Mouse (Mus musculus) heart, embryonic 14.5 days (tissue): ENCODE measurements around the gene Olfr1412. TPM values are rescaled to one million over a fixed set of nuclear protein-coding genes. Genes with fewer than 3 reads are reported as not detected.

Experiments used
- ATAC-seq: fragments of 200-750 bp; cut with Nextera tagmentation; 2 replicates; pipeline ENCODE4 v1.8.0; 2017; ENCODE audit warnings: low read depth, moderate TSS enrichment; ENCODE audit not compliant: insufficient number of reproducible peaks, insufficient read depth, low FRiP score
- H3K27ac ChIP-seq, 2 experiments: fragments of 200-500 bp in 1 of 2; fragments of 300-500 bp in 1 of 2; sonication (generic) in 1 of 2; replicated peaks in 1 of 2; 2 replicates each; pipeline ENCODE4 v1.5.1; 2012 to 2014; ENCODE audit warnings: low read depth in 2 of 2, low read length in 2 of 2, control low read depth in 1 of 2, mild to moderate bottlenecking in 1 of 2, mixed read lengths in 1 of 2; ENCODE audit not compliant: control insufficient read depth in 1 of 2, insufficient read depth in 1 of 2
- H3K27me3 ChIP-seq: fragments of 300-500 bp; sonication (generic); 2 replicates; pipeline ENCODE4 v1.6.1; 2014; ENCODE audit warnings: mild to moderate bottlenecking, low read length, control low read depth; ENCODE audit not compliant: control insufficient read depth, insufficient read depth
- H3K36me3 ChIP-seq: fragments of 300-500 bp; sonication (generic); 2 replicates; pipeline ENCODE4 v1.6.1; 2014; ENCODE audit warnings: mild to moderate bottlenecking, control low read depth, low read length, mixed read lengths; ENCODE audit not compliant: control insufficient read depth, insufficient read depth
- H3K4me1 ChIP-seq, 2 experiments: fragments of 200-500 bp in 1 of 2; fragments of 300-500 bp in 1 of 2; sonication (generic) in 1 of 2; 2 replicates each; pipeline ENCODE4 v1.6.1; 2012 to 2014; ENCODE audit warnings: low read length in 2 of 2, control low read depth in 1 of 2, mixed read lengths in 1 of 2; ENCODE audit not compliant: control insufficient read depth in 2 of 2, insufficient read depth in 2 of 2
- H3K4me2 ChIP-seq: fragments of 300-500 bp; sonication (generic); 2 replicates; pipeline ENCODE4 v1.6.1; 2014; ENCODE audit warnings: mild to moderate bottlenecking, low read length
- H3K4me3 ChIP-seq, 2 experiments: fragments of 200-500 bp in 1 of 2; fragments of 300-500 bp in 1 of 2; sonication (generic) in 1 of 2; 2 replicates each; pipeline ENCODE4 v1.5.1; 2012 to 2014; ENCODE audit warnings: low read length in 2 of 2, mild to moderate bottlenecking in 2 of 2, control low read depth in 1 of 2, low read depth in 1 of 2, moderate library complexity in 1 of 2; ENCODE audit not compliant: control insufficient read depth in 1 of 2, insufficient read depth in 1 of 2
- H3K9ac ChIP-seq: fragments of 300-500 bp; sonication (generic); 2 replicates; pipeline ENCODE4 v1.6.1; 2014; ENCODE audit warnings: mild to moderate bottlenecking, low read length
- H3K9me3 ChIP-seq: fragments of 300-500 bp; sonication (generic); 2 replicates; pipeline ENCODE4 v1.6.1; 2016; ENCODE audit warnings: low read length, control low read depth; ENCODE audit not compliant: control insufficient read depth
- WGBS: fragments of 180-500 bp; shearing (Covaris S2); extraction: QIAGEN DNeasy Blood & Tissue Kit; methylation state at CpG from one replicate; pipeline ENCODE4 v1.1.7; 2014; 5-methylcytosine and 5-hydroxymethylcytosine counted together
- polyA plus RNA-seq: library from polyadenylated mRNA; unstranded; fragments of >200 nt; fragmentation: Nextera tagmentation; extraction: Ambion mirVana; gene quantifications from 2 replicates; pipeline ENCODE4 v1.2.1, GENCODE M21; 2014

Olfr1412 gene
- polyA plus RNA-seq, 1 experiment from 2014 or later, result not detected

- H3K4me3 ChIP-seq, result no peak overlapping the region
- no peaks in the 10 kb centered on the region for H3K9me3 ChIP-seq
- no peaks in the 10 kb centered on the region; a peak in 1 of 4 replicates for H3K4me1 ChIP-seq
- H3K36me3 ChIP-seq, result peaks cover 16% of the 10 kb centered on the region
- WGBS, result 75% methylated on average over 5 of the region's 5 CpGs
- H3K9ac ChIP-seq, result no peak overlapping the region
- no peak overlapping the region for H3K4me2 ChIP-seq
- H3K27ac ChIP-seq, result no peak overlapping the region
- ATAC-seq, result no peak
- no peaks in the 10 kb centered on the region for H3K27me3 ChIP-seq
Measured at GRCm38 (mm10) chr1:92632196-92632595, 46.6 kb downstream of the Olfr1412 start.

GRCm38 (mm10) chr1:92632948-92633347, 47.4 kb downstream of the Olfr1412 start:
- H3K9ac ChIP-seq, result no peak overlapping the region
- no peaks in the 10 kb centered on the region; a peak in 1 of 4 replicates for H3K4me1 ChIP-seq
- 58% methylated on average over 6 of the region's 6 CpGs for WGBS
- H3K9me3 ChIP-seq, result no peaks in the 10 kb centered on the region
- H3K36me3 ChIP-seq, result peaks cover 24% of the 10 kb centered on the region
- H3K27ac ChIP-seq, result no peak overlapping the region
- no peaks in the 10 kb centered on the region for H3K27me3 ChIP-seq
- no peak overlapping the region for H3K4me2 ChIP-seq
- ATAC-seq, result no peak
- H3K4me3 ChIP-seq, result no peak overlapping the region

GRCm38 (mm10) chr1:92633726-92634125, 48.1 kb downstream of the Olfr1412 start:
- ATAC-seq, result no peak
- Histone ChIP-seq H3K27ac (no peak overlapping the region), H3K4me1 (no peaks in the 10 kb centered on the region; a peak in 1 of 4 replicates), H3K9me3 (no peaks in the 10 kb centered on the region), H3K9ac (no peak overlapping the region), H3K36me3 (peaks cover 32% of the 10 kb centered on the region), H3K27me3 (no peaks in the 10 kb centered on the region), H3K4me2 (no peak overlapping the region), H3K4me3 (no peak overlapping the region)
- WGBS, result 81% methylated on average over 8 of the region's 8 CpGs

- Histone ChIP-seq H3K4me3 (no peak overlapping the region), H3K27me3 (no peaks in the 10 kb centered on the region), H3K9ac (no peak overlapping the region), H3K27ac (no peak overlapping the region), H3K9me3 (no peaks in the 10 kb centered on the region), H3K4me1 (no peaks in the 10 kb centered on the region; a peak in 1 of 4 replicates), H3K4me2 (no peak overlapping the region), H3K36me3 (peaks cover 40% of the 10 kb centered on the region)
- WGBS, result 32% methylated on average over 1 of the region's 1 CpGs
- ATAC-seq, result no peak
Measured at GRCm38 (mm10) chr1:92634569-92634968, 49.0 kb downstream of the Olfr1412 start.

- no peaks in the 10 kb centered on the region for H3K27me3 ChIP-seq
- peaks cover 42% of the 10 kb centered on the region for H3K36me3 ChIP-seq
- no peaks in the 10 kb centered on the region for H3K9me3 ChIP-seq
- H3K4me1 ChIP-seq, result no peaks in the 10 kb centered on the region; a peak in 1 of 4 replicates
- H3K9ac ChIP-seq, result no peak overlapping the region
- 80% methylated on average over 4 of the region's 4 CpGs for WGBS
- H3K4me3 ChIP-seq, result no peak overlapping the region
- H3K4me2 ChIP-seq, result no peak overlapping the region
- no peak for ATAC-seq
- H3K27ac ChIP-seq, result no peak overlapping the region
Measured at GRCm38 (mm10) chr1:92634976-92635599, 49.5 kb downstream of the Olfr1412 start.

- H3K9ac ChIP-seq, result no peak overlapping the region
- H3K4me1 ChIP-seq, result peaks cover 3 to 7% of the 10 kb centered on the region in 2 experiments; a peak in 3 of 4 replicates
- H3K27me3 ChIP-seq, result no peaks in the 10 kb centered on the region
- no peak overlapping the region for H3K4me2 ChIP-seq
- no peak overlapping the region for H3K27ac ChIP-seq
- H3K4me3 ChIP-seq, result no peak overlapping the region
- no peak for ATAC-seq
- WGBS, result 81% methylated on average over 8 of the region's 8 CpGs
- peaks cover 42% of the 10 kb centered on the region for H3K36me3 ChIP-seq
- no peaks in the 10 kb centered on the region for H3K9me3 ChIP-seq
Measured at GRCm38 (mm10) chr1:92636015-92636414, 50.4 kb downstream of the Olfr1412 start.

GRCm38 (mm10) chr1:92636676-92637075, 51.1 kb downstream of the Olfr1412 start:
- Histone ChIP-seq H3K27me3 (no peaks in the 10 kb centered on the region), H3K9me3 (no peaks in the 10 kb centered on the region), H3K4me1 (peaks cover 4 to 9% of the 10 kb centered on the region in 2 experiments; a peak in 3 of 4 replicates), H3K36me3 (peaks cover 42% of the 10 kb centered on the region), H3K27ac (no peak overlapping the region), H3K9ac (no peak overlapping the region), H3K4me2 (no peak overlapping the region), H3K4me3 (no peak overlapping the region)
- ATAC-seq, result no peak
- 92% methylated on average over 11 of the region's 11 CpGs for WGBS
